Mouse (Mus musculus): ENCODE data around the gene Rufy4. TPM values are rescaled to one million over a fixed set of nuclear protein-coding genes. Genes with fewer than 3 reads are reported as not detected.
A peak's percentile ranks its signal among the peaks of the same experiment; 100 is the strongest.

Rufy4 gene
- 0.20 TPM in 1 of 2 replicates, not detected in the other for polyA plus RNA-seq (2015; fragmentation: Nextera tagmentation; extraction: Ambion mirVana)

DNA sequence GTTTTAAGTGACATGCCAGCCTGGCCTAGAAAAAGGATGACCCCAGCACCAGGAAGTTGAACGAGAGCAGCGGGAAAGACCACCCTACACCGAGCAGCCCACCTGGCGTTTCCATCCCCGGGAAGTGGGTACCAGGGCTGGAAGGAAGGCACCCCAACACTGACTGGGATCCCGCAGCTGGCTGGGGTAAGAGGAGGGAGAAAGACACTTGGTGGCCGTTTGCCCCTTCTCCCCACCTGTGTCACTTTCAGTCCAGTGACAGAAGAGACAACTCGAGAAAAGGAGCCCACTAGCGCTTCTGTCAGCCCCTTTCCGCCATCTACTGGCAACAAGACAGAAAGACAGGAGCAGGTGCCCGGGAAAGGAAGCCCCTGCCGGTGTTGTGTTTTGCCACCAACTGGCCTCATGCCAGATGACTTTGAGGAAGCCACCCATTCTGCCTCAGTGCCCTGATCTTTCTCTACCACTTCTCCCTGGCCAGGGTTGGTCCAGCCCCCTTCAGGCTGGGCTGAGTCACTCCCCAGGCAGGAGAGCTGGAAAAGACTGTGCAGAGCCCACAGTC lies at the start of gene Rufy4:
Rufy4 (plus strand) TSS at position 551 of the 562 bp plus-strand sequence.
- Histone ChIP-seq H3K4me3 (ENCODE audit: low read depth, low read length) (peak within 1 kb of the TSS; percentile 47), H3K9ac (replicated peaks) (peak within 1 kb of the TSS; percentile 39), H3K9me3 (ENCODE audit: low read length) (no peaks in the 10 kb centered on the region), H3K27me3 (ENCODE audit: insufficient read depth, low read length) (peaks cover 11% of the 10 kb centered on the region; the same call in 1 of the 2 replicates), H3K27ac (ENCODE audit: low read depth) (no peak within 1 kb of the TSS), H3K4me2 (ENCODE audit: low read depth, low read length) (peak within 1 kb of the TSS; percentile 83), H3K36me3 (replicated peaks; ENCODE audit: insufficient read depth, low read length) (no peaks in the 10 kb centered on the region), H3K4me1 (ENCODE audit: insufficient read depth) (peaks cover 9% of the 10 kb centered on the region; the same call in 1 of the 2 replicates)
- ATAC-seq (peak; percentile 71), DNase-seq (peak; percentile 79)
- WGBS (ENCODE audit: insufficient replicate concordance): under 1% methylated on average over 12 of the region's 12 CpGs
- TF ChIP-seq EP300 (IDR thresholded peaks at IDR 0.05; ENCODE audit: low read depth) (no peak), CTCF (IDR thresholded peaks at IDR 0.05; ENCODE audit: low read depth) (peak; percentile 81)

DNA sequence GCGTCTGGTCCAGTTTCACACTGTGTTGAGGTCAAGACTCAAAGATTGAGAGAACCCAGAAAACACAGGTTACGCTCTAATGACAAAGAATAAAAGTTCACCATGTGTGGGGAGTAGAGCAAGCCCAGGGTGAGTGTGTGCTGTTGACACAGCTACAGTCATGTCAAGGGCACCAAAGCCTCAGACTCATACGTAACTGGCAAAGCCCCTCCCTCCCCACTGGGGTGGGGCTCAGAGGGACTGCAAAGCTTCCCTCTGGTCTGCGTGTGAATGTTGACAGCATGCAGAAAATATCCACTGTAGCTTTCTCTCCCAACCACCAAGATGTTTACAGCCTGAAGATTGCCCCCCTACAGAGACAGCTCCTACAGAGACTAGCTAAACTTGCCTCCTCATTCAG lies 49.1 kb upstream of the Rufy4 start:
- ATAC-seq (no peak), DNase-seq (no peak)
- no peaks in the 10 kb centered on the region for H3K27me3 ChIP-seq (ENCODE audit: insufficient read depth, low read length)
- H3K4me3 ChIP-seq (ENCODE audit: low read depth, low read length): no peak overlapping the region
- no peaks in the 10 kb centered on the region for H3K36me3 ChIP-seq (replicated peaks; ENCODE audit: insufficient read depth, low read length)
- H3K4me2 ChIP-seq (ENCODE audit: low read depth, low read length): no peak overlapping the region
- WGBS (ENCODE audit: insufficient replicate concordance): 62% methylated on average over 4 of the region's 4 CpGs
- H3K9ac ChIP-seq (replicated peaks): no peak overlapping the region
- H3K4me1 ChIP-seq (ENCODE audit: insufficient read depth): no peaks in the 10 kb centered on the region
- H3K27ac ChIP-seq (ENCODE audit: low read depth): no peak overlapping the region
- H3K9me3 ChIP-seq (ENCODE audit: low read length): no peaks in the 10 kb centered on the region
- no peak for TF ChIP-seq CTCF (IDR thresholded peaks at IDR 0.05; ENCODE audit: low read depth)
- TF ChIP-seq EP300 (IDR thresholded peaks at IDR 0.05; ENCODE audit: low read depth): no peak

DNA sequence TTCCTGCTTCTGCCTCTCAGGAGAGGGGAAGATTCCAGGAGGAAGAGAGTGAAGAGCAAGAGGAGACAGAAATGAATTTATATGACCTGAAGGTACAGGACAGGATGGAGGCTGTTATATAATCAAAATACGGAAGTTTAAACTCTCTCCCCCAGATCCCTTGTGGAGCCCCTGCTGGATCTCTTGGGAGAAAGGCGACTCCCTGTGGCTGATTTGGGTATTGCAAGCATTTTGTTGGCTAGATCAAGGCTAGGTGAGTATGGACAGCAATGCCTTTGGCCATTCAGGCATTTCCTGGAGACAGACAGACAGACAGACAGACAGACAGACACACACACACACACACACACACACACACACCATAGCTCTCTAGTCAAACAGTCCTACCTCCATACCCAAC lies 48.0 kb upstream of the Rufy4 start:
- DNase-seq (peak; percentile 86), ATAC-seq (peak; percentile 70)
- Histone ChIP-seq H3K36me3 (replicated peaks; ENCODE audit: insufficient read depth, low read length) (no peaks in the 10 kb centered on the region), H3K4me1 (ENCODE audit: insufficient read depth) (peaks cover 10% of the 10 kb centered on the region; the same call in 1 of the 2 replicates), H3K9me3 (ENCODE audit: low read length) (no peaks in the 10 kb centered on the region), H3K9ac (replicated peaks) (no peak overlapping the region), H3K4me3 (ENCODE audit: low read depth, low read length) (no peak overlapping the region), H3K4me2 (ENCODE audit: low read depth, low read length) (no peak overlapping the region), H3K27ac (ENCODE audit: low read depth) (no peak overlapping the region), H3K27me3 (ENCODE audit: insufficient read depth, low read length) (no peaks in the 10 kb centered on the region)
- TF ChIP-seq EP300 (IDR thresholded peaks at IDR 0.05; ENCODE audit: low read depth) (no peak), CTCF (IDR thresholded peaks at IDR 0.05; ENCODE audit: low read depth) (peak; percentile 91)
- WGBS (ENCODE audit: insufficient replicate concordance): 2% methylated on average over 2 of the region's 2 CpGs

DNA sequence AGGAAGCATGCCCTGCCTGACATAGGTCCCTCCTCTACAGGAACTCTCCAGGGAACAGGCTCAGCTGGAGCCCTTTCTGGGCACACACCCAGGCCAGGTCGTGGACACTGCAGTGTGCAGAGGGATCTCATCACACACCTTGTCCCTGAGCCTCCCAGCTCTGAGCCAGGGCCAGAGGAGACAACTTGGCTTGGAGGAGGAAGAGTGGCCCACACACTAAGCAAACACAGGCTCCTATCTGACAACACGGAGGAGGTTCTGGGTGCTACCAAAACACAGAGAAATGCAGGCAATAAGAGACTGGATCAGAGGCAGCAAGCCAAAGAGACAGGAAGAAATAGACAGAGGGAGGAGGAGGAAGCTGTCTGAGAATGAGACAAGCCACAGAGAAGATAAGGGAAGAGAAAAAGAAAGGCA lies 43.8 kb upstream of the Rufy4 start:
- H3K9me3 ChIP-seq (ENCODE audit: low read length): no peaks in the 10 kb centered on the region
- no peak for DNase-seq
- TF ChIP-seq EP300 (IDR thresholded peaks at IDR 0.05; ENCODE audit: low read depth) (no peak), CTCF (IDR thresholded peaks at IDR 0.05; ENCODE audit: low read depth) (no peak)
- H3K9ac ChIP-seq (replicated peaks): no peak overlapping the region
- no peaks in the 10 kb centered on the region for H3K27me3 ChIP-seq (ENCODE audit: insufficient read depth, low read length)
- ATAC-seq: peak; percentile 8; the same call in 1 of the 2 replicates
- no peak overlapping the region for H3K4me2 ChIP-seq (ENCODE audit: low read depth, low read length)
- H3K4me1 ChIP-seq (ENCODE audit: insufficient read depth): peaks cover 13% of the 10 kb centered on the region; the same call in 1 of the 2 replicates
- H3K27ac ChIP-seq (ENCODE audit: low read depth): peak overlapping the region; percentile 56; the same call in 1 of the 2 replicates
- H3K4me3 ChIP-seq (ENCODE audit: low read depth, low read length): no peak overlapping the region
- WGBS (ENCODE audit: insufficient replicate concordance): 4% methylated on average over 2 of the region's 2 CpGs
- no peaks in the 10 kb centered on the region for H3K36me3 ChIP-seq (replicated peaks; ENCODE audit: insufficient read depth, low read length)

DNA sequence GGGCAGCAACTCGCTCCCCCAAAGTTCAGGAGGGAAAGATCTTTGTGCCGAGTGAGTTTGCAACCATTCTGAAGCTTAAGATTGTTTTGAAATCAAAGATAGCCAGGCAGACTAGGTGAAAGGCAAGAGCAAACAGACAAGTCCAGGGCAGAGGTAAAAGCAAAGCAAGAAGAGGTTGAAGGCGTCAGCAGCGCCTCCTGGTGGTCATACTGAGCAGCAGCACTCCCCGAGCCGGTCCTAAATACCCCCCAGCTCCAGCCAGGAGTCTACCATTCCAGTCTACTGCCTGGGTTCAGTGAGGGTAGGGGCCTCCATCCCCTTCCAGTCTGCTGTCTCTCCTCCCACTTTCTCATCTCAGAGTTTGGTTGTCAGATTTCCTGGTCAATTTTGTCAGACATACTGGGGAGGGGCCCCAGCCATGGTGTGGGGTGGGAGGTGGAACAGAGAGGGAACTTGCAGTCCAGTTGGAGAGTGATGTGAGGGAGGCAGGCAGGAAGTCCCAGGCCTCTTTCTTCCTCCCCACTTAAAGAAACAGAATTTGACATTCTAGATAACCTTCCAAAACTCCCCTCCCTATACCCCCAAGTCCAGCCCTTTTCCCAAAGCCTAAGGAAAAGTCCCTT lies 42.4 kb upstream of the Rufy4 start:
- H3K4me3 ChIP-seq (ENCODE audit: low read depth, low read length): no peak overlapping the region

GRCm38 (mm10) chr1:74084065-74084705 lies 41.2 kb upstream of the Rufy4 start:
- DNase-seq: no peak
- 69% methylated on average over 6 of the region's 6 CpGs for WGBS (ENCODE audit: insufficient replicate concordance)

More for the DNA sequence above, 42.4 kb upstream of the Rufy4 start:
- 13% methylated on average over 6 of the region's 6 CpGs for WGBS (ENCODE audit: insufficient replicate concordance)
- Histone ChIP-seq H3K27ac (ENCODE audit: low read depth) (0 out of 2 replicates have a peak overlapping the region, but pooled peaks have one; percentile 20), H3K27me3 (ENCODE audit: insufficient read depth, low read length) (no peaks in the 10 kb centered on the region), H3K9ac (replicated peaks) (no peak overlapping the region), H3K36me3 (replicated peaks; ENCODE audit: insufficient read depth, low read length) (no peaks in the 10 kb centered on the region), H3K4me1 (ENCODE audit: insufficient read depth) (peaks cover 13% of the 10 kb centered on the region; the same call in 1 of the 2 replicates), H3K4me2 (ENCODE audit: low read depth, low read length) (no peak overlapping the region), H3K9me3 (ENCODE audit: low read length) (no peaks in the 10 kb centered on the region)
- peak; percentile 81 for DNase-seq
- peak; percentile 86 for ATAC-seq
- no peak; the same call in 1 of the 2 replicates for TF ChIP-seq EP300 (IDR thresholded peaks at IDR 0.05; ENCODE audit: low read depth)
- peak; percentile 93 for TF ChIP-seq CTCF (IDR thresholded peaks at IDR 0.05; ENCODE audit: low read depth)

More at GRCm38 (mm10) chr1:74084065-74084705, 41.2 kb upstream of the Rufy4 start:
- no peak overlapping the region for H3K4me2 ChIP-seq (ENCODE audit: low read depth, low read length)
- H3K9ac ChIP-seq (replicated peaks): no peak overlapping the region
- H3K4me3 ChIP-seq (ENCODE audit: low read depth, low read length): no peak overlapping the region
- H3K9me3 ChIP-seq (ENCODE audit: low read length): no peaks in the 10 kb centered on the region
- H3K4me1 ChIP-seq (ENCODE audit: insufficient read depth): peaks cover 13% of the 10 kb centered on the region; the same call in 1 of the 2 replicates
- H3K27me3 ChIP-seq (ENCODE audit: insufficient read depth, low read length): no peaks in the 10 kb centered on the region
- TF ChIP-seq CTCF (IDR thresholded peaks at IDR 0.05; ENCODE audit: low read depth) (no peak), EP300 (IDR thresholded peaks at IDR 0.05; ENCODE audit: low read depth) (no peak)
- H3K36me3 ChIP-seq (replicated peaks; ENCODE audit: insufficient read depth, low read length): no peaks in the 10 kb centered on the region
- ATAC-seq: no peak
- H3K27ac ChIP-seq (ENCODE audit: low read depth): 0 out of 2 replicates have a peak overlapping the region, but pooled peaks have one; percentile 42

Measured in liver, postnatal 0 days (tissue).